Mouse (Mus musculus): Measurements from ENCODE around the gene Zfp770. TPM values are rescaled to one million over a fixed set of nuclear protein-coding genes. Genes with fewer than 3 reads are reported as not detected.

Zfp770 gene
- total and polyA plus RNA-seq, 3 experiments = 6.6 to 9.6 TPM; not detected in 1

- no peak for DNase-seq (ENCODE audit: low read depth, low spot score)
- Histone ChIP-seq H3K27ac (ENCODE audit: control insufficient read depth, low read depth, low read length) (no peak overlapping the region), H3K9ac (ENCODE audit: control insufficient read depth, low read depth, low read length, poor library complexity, severe bottlenecking) (no peak overlapping the region), H3K4me3 (ENCODE audit: control insufficient read depth in 1 of 2, insufficient read depth in 1 of 2, low read depth in 2 of 2, low read length in 2 of 2) (no peak overlapping the region), H3K79me2 (ENCODE audit: control insufficient read depth, insufficient read depth, low read length, poor library complexity) (no peaks in the 10 kb centered on the region), H3K36me3 (ENCODE audit: control insufficient read depth in 1 of 2, insufficient read depth in 2 of 2, low read length in 2 of 2) (peaks cover 0 to 28% of the 10 kb centered on the region in 2 experiments; a peak in 2 of 4 replicates), H3K27me3 (ENCODE audit: control insufficient read depth in 1 of 2, insufficient read depth in 2 of 2, low read length in 2 of 2) (no peaks in the 10 kb centered on the region), H3K9me3 (replicated peaks; ENCODE audit: insufficient read depth, low read length) (no peaks in the 10 kb centered on the region), H3K4me1 (ENCODE audit: control insufficient read depth in 1 of 2, insufficient read depth in 2 of 2, low read length in 2 of 2) (no peaks in the 10 kb centered on the region)
- TF ChIP-seq NELFE (IDR thresholded peaks at IDR 0.05; ENCODE audit: low read depth, low read length) (no peak), ZKSCAN1 (IDR thresholded peaks at IDR 0.05; ENCODE audit: low read depth, low read length) (no peak), MAX (IDR thresholded peaks at IDR 0.05; ENCODE audit: low read length) (no peak), TCF12 (IDR thresholded peaks at IDR 0.05; ENCODE audit: low read depth, low read length) (no peak), EP300 (IDR thresholded peaks at IDR 0.05; ENCODE audit: low read depth in 1 of 2, low read length in 2 of 2) (no peak), SMC3 (IDR thresholded peaks at IDR 0.05; ENCODE audit: low read depth, low read length) (no peak), CHD2 (IDR thresholded peaks at IDR 0.05; ENCODE audit: low read length) (no peak)
These were observed 57.4 kb downstream of the Zfp770 start for GRCm38 (mm10) chr2:114143842-114144241.

Other genes starting within 250 kb of the Zfp770 start
- not detected in 2 replicates for gene Gjd2, start 187.8 kb downstream of the Zfp770 start, total RNA-seq (2012; rRNA removed)
- not detected for gene Gjd2, start 187.8 kb downstream of the Zfp770 start, polyA plus RNA-seq (2012; ENCODE audit: insufficient read depth in 1 of 2, insufficient read length in 2 of 2, low read depth in 1 of 2, low replicate concordance in 2 of 2, missing spikeins in 1 of 2)
- gene Actc1, start 147.9 kb downstream of the Zfp770 start, total RNA-seq (2012; rRNA removed) = 0.10 TPM in 1 of 2 replicates, not detected in the other
- gene Actc1, start 147.9 kb downstream of the Zfp770 start, polyA plus RNA-seq (2012; ENCODE audit: insufficient read depth in 1 of 2, insufficient read length in 2 of 2, low read depth in 1 of 2, low replicate concordance in 2 of 2, missing spikeins in 1 of 2) = not detected
- 45.9 and 47.7 TPM in 2 replicates for gene Aqr, start 14.4 kb downstream of the Zfp770 start, total RNA-seq (2012; rRNA removed)
- gene Aqr, start 14.4 kb downstream of the Zfp770 start, polyA plus RNA-seq (2012; ENCODE audit: insufficient read depth in 1 of 2, insufficient read length in 2 of 2, low read depth in 1 of 2, low replicate concordance in 2 of 2, missing spikeins in 1 of 2) = 100 to 1,000 TPM in 1 of 2 experiments, 10 to 100 TPM in 1; 69.1 to 143 TPM